Mouse (Mus musculus): ENCODE data around the gene Enkd1. TPM values are rescaled to one million over a fixed set of nuclear protein-coding genes. Genes with fewer than 3 reads are reported as not detected.
A peak's percentile ranks its signal among the peaks of the same experiment; 100 is the strongest.

Gene Enkd1
- polyA plus RNA-seq, 1 experiment: 84.2 TPM

- Histone ChIP-seq H3K4me1 (ENCODE audit: control insufficient read depth, insufficient read depth, low read length) (peaks cover 15% of the 10 kb centered on the region), H3K4me3 (ENCODE audit: control insufficient read depth, low read depth, low read length) (no peak overlapping the region), H3K27me3 (ENCODE audit: control insufficient read depth, insufficient read depth, low read length) (no peaks in the 10 kb centered on the region), H3K27ac (ENCODE audit: control insufficient read depth, insufficient read depth, low read depth, low read length) (no peak overlapping the region), H3K36me3 (ENCODE audit: control insufficient read depth, insufficient read depth, low read length) (no peaks in the 10 kb centered on the region)
- TF ChIP-seq POLR2A (IDR thresholded peaks at IDR 0.05; ENCODE audit: control insufficient read depth, low read depth, low read length) (no peak), CTCF (IDR thresholded peaks at IDR 0.05; ENCODE audit: control insufficient read depth, insufficient read depth, insufficient replicate concordance, low read depth, low read length) (no peak)
Observed at GRCm38 (mm10) chr8:105689256-105689982, 18.6 kb downstream of the Enkd1 start.

GRCm38 (mm10) chr8:105688242-105688752 is 19.7 kb downstream of the Enkd1 start:
- Histone ChIP-seq H3K4me1 (ENCODE audit: control insufficient read depth, insufficient read depth, low read length) (peaks cover 4% of the 10 kb centered on the region), H3K36me3 (ENCODE audit: control insufficient read depth, insufficient read depth, low read length) (no peaks in the 10 kb centered on the region), H3K27ac (ENCODE audit: control insufficient read depth, insufficient read depth, low read depth, low read length) (no peak overlapping the region), H3K4me3 (ENCODE audit: control insufficient read depth, low read depth, low read length) (no peak overlapping the region), H3K27me3 (ENCODE audit: control insufficient read depth, insufficient read depth, low read length) (no peaks in the 10 kb centered on the region)
- no peak for TF ChIP-seq CTCF (IDR thresholded peaks at IDR 0.05; ENCODE audit: control insufficient read depth, insufficient read depth, insufficient replicate concordance, low read depth, low read length)
- no peak for TF ChIP-seq POLR2A (IDR thresholded peaks at IDR 0.05; ENCODE audit: control insufficient read depth, low read depth, low read length)

GRCm38 (mm10) chr8:105687512-105687911 is 20.5 kb downstream of the Enkd1 start:
- TF ChIP-seq CTCF (IDR thresholded peaks at IDR 0.05; ENCODE audit: control insufficient read depth, insufficient read depth, insufficient replicate concordance, low read depth, low read length) (no peak), POLR2A (IDR thresholded peaks at IDR 0.05; ENCODE audit: control insufficient read depth, low read depth, low read length) (no peak)
- H3K4me3 ChIP-seq (ENCODE audit: control insufficient read depth, low read depth, low read length): no peak overlapping the region

GRCm38 (mm10) chr8:105686551-105686950 is 21.5 kb downstream of the Enkd1 start:
- H3K27me3 ChIP-seq (ENCODE audit: control insufficient read depth, insufficient read depth, low read length): no peaks in the 10 kb centered on the region
- peaks cover 2% of the 10 kb centered on the region; the same call in 1 of the 2 replicates for H3K36me3 ChIP-seq (ENCODE audit: control insufficient read depth, insufficient read depth, low read length)
- H3K4me1 ChIP-seq (ENCODE audit: control insufficient read depth, insufficient read depth, low read length): peaks cover 4% of the 10 kb centered on the region
- H3K27ac ChIP-seq (ENCODE audit: control insufficient read depth, insufficient read depth, low read depth, low read length): no peak overlapping the region
- TF ChIP-seq CTCF (IDR thresholded peaks at IDR 0.05; ENCODE audit: control insufficient read depth, insufficient read depth, insufficient replicate concordance, low read depth, low read length) (no peak), POLR2A (IDR thresholded peaks at IDR 0.05; ENCODE audit: control insufficient read depth, low read depth, low read length) (no peak)
- no peak overlapping the region for H3K4me3 ChIP-seq (ENCODE audit: control insufficient read depth, low read depth, low read length)

More at GRCm38 (mm10) chr8:105687512-105687911, 20.5 kb downstream of the Enkd1 start:
- H3K4me1 ChIP-seq (ENCODE audit: control insufficient read depth, insufficient read depth, low read length): peaks cover 4% of the 10 kb centered on the region
- no peaks in the 10 kb centered on the region for H3K27me3 ChIP-seq (ENCODE audit: control insufficient read depth, insufficient read depth, low read length)
- H3K36me3 ChIP-seq (ENCODE audit: control insufficient read depth, insufficient read depth, low read length): no peaks in the 10 kb centered on the region; the same call in 1 of the 2 replicates
- no peak overlapping the region for H3K27ac ChIP-seq (ENCODE audit: control insufficient read depth, insufficient read depth, low read depth, low read length)

GRCm38 (mm10) chr8:105685796-105686308 is 22.2 kb downstream of the Enkd1 start, which contains the start of gene Carmil2:
Gene Carmil2, plus strand, starts transcription at chr8:105686274.
- H3K27me3 ChIP-seq (ENCODE audit: control insufficient read depth, insufficient read depth, low read length): no peaks in the 10 kb centered on the region
- no peak within 1 kb of the TSS for H3K27ac ChIP-seq (ENCODE audit: control insufficient read depth, insufficient read depth, low read depth, low read length)
- TF ChIP-seq CTCF (IDR thresholded peaks at IDR 0.05; ENCODE audit: control insufficient read depth, insufficient read depth, insufficient replicate concordance, low read depth, low read length) (peak; percentile 70; the same call in 1 of the 2 replicates), POLR2A (IDR thresholded peaks at IDR 0.05; ENCODE audit: control insufficient read depth, low read depth, low read length) (no peak)
- peaks cover 6% of the 10 kb centered on the region for H3K36me3 ChIP-seq (ENCODE audit: control insufficient read depth, insufficient read depth, low read length)
- peaks cover 4% of the 10 kb centered on the region for H3K4me1 ChIP-seq (ENCODE audit: control insufficient read depth, insufficient read depth, low read length)
- peak within 1 kb of the TSS; percentile 12; the same call in 1 of the 2 replicates for H3K4me3 ChIP-seq (ENCODE audit: control insufficient read depth, low read depth, low read length)

GRCm38 (mm10) chr8:105685325-105685724 is 22.7 kb downstream of the Enkd1 start:
- no peak overlapping the region for H3K4me3 ChIP-seq (ENCODE audit: control insufficient read depth, low read depth, low read length)
- no peaks in the 10 kb centered on the region for H3K27me3 ChIP-seq (ENCODE audit: control insufficient read depth, insufficient read depth, low read length)
- H3K36me3 ChIP-seq (ENCODE audit: control insufficient read depth, insufficient read depth, low read length): peaks cover 6% of the 10 kb centered on the region
- H3K27ac ChIP-seq (ENCODE audit: control insufficient read depth, insufficient read depth, low read depth, low read length): no peak overlapping the region
- TF ChIP-seq POLR2A (IDR thresholded peaks at IDR 0.05; ENCODE audit: control insufficient read depth, low read depth, low read length): no peak
- TF ChIP-seq CTCF (IDR thresholded peaks at IDR 0.05; ENCODE audit: control insufficient read depth, insufficient read depth, insufficient replicate concordance, low read depth, low read length): no peak
- peaks cover 4% of the 10 kb centered on the region for H3K4me1 ChIP-seq (ENCODE audit: control insufficient read depth, insufficient read depth, low read length)

GRCm38 (mm10) chr8:105677891-105678290 is 30.1 kb downstream of the Enkd1 start:
- Histone ChIP-seq H3K4me1 (ENCODE audit: control insufficient read depth, insufficient read depth, low read length) (no peaks in the 10 kb centered on the region), H3K27ac (ENCODE audit: control insufficient read depth, insufficient read depth, low read depth, low read length) (no peak overlapping the region), H3K36me3 (ENCODE audit: control insufficient read depth, insufficient read depth, low read length) (peaks cover 16% of the 10 kb centered on the region), H3K27me3 (ENCODE audit: control insufficient read depth, insufficient read depth, low read length) (no peaks in the 10 kb centered on the region), H3K4me3 (ENCODE audit: control insufficient read depth, low read depth, low read length) (no peak overlapping the region)
- TF ChIP-seq CTCF (IDR thresholded peaks at IDR 0.05; ENCODE audit: control insufficient read depth, insufficient read depth, insufficient replicate concordance, low read depth, low read length): no peak
- no peak for TF ChIP-seq POLR2A (IDR thresholded peaks at IDR 0.05; ENCODE audit: control insufficient read depth, low read depth, low read length)
